Mouse (Mus musculus) ES-Bruce4 (cell line): Measurements from ENCODE around the gene 4931440F15Rik.

Experiments used
- CTCF ChIP-seq: IDR thresholded peaks from one replicate; pipeline ENCODE4 v1.8.1; 2011; ENCODE audit warnings: low read depth, low read length
- POLR2A ChIP-seq: IDR thresholded peaks from one replicate; pipeline ENCODE4 v1.8.1; 2011; ENCODE audit warnings: low read length; ENCODE audit not compliant: insufficient read depth

GRCm38 (mm10) chr11:29870174-29870573 is 44.7 kb upstream of the 4931440F15Rik start:
- no peak for TF ChIP-seq CTCF
- TF ChIP-seq POLR2A, result no peak
